Mouse (Mus musculus): ENCODE measurements around the gene Mrap. TPM values are rescaled to one million over a fixed set of nuclear protein-coding genes. Genes with fewer than 3 reads are reported as not detected.

The Mrap gene
- total and polyA plus RNA-seq, 2 experiments from 2014 or later = 49.8 to 57.5 TPM

DNA sequence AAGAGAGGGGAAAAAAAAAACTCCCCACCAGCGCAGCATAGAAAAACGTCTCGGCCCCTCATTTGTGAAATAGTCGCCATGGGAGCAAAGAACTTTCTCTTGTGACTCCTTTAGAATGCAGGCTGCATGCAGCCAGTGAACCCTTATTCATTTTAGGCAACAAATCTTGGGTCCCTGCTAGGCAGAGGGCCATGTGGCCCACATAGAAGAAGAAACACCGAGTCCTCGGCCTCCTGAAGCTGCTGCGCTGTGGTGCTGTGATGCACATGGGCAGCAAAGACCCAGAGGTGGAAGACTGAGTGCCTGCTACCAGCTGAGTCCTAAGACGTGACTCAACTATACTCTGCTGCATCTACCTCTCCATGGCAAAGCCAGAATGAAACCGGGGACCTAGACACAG lies 41.7 kb upstream of the Mrap start:
- no peak overlapping the region for H3K9ac ChIP-seq (replicated peaks; ENCODE audit: low read depth, low read length)
- 83% methylated on average over 9 of the region's 9 CpGs for WGBS
- ATAC-seq (ENCODE audit: insufficient read depth, low read depth) = no peak
- no peak overlapping the region for H3K4me2 ChIP-seq (ENCODE audit: low read depth, low read length)
- no peak for DNase-seq (ENCODE audit: low spot score)
- no peaks in the 10 kb centered on the region for H3K36me3 ChIP-seq (replicated peaks; ENCODE audit: control insufficient read depth, insufficient read depth, low read length)
- H3K9me3 ChIP-seq (replicated peaks; ENCODE audit: control insufficient read depth, low read length) = no peaks in the 10 kb centered on the region
- H3K4me1 ChIP-seq (ENCODE audit: control insufficient read depth, insufficient read depth) = 0 out of 2 replicates have a peak, but pooled peaks cover 3% of the 10 kb centered on the region
- no peak overlapping the region for H3K27ac ChIP-seq (ENCODE audit: low read depth)
- H3K4me3 ChIP-seq (ENCODE audit: low read depth, low read length) = no peak overlapping the region
- no peaks in the 10 kb centered on the region for H3K27me3 ChIP-seq (ENCODE audit: control insufficient read depth, insufficient read depth, low read length)
- TF ChIP-seq CTCF (IDR thresholded peaks at IDR 0.05; ENCODE audit: low read depth) = no peak
- TF ChIP-seq EP300 (IDR thresholded peaks at IDR 0.05; ENCODE audit: low read depth) = no peak

DNA sequence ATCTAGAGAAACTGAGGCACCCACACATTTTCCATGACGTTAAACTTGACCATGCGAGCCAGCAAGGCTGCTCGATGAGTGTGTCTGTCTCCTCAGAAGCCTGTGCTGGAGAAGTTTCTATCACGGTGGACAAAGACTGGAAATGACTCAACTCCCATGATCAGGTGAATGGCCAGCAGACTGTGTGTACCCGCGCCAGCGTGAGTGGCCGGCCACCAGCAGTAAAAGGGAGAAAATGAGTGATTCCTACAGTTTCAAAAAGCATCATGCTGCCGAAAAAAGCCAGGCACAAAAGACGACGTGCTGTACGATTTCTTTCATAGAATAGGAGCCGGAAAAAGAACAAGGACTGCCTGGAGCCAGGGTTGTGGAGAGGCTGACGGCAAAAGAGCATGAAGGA lies 38.6 kb upstream of the Mrap start:
- Histone ChIP-seq H3K4me1 (ENCODE audit: control insufficient read depth, insufficient read depth) (0 out of 2 replicates have a peak, but pooled peaks cover 3% of the 10 kb centered on the region), H3K4me2 (ENCODE audit: low read depth, low read length) (no peak overlapping the region), H3K4me3 (ENCODE audit: low read depth, low read length) (no peak overlapping the region), H3K27ac (ENCODE audit: low read depth) (no peak overlapping the region), H3K27me3 (ENCODE audit: control insufficient read depth, insufficient read depth, low read length) (no peaks in the 10 kb centered on the region), H3K9ac (replicated peaks; ENCODE audit: low read depth, low read length) (no peak overlapping the region), H3K36me3 (replicated peaks; ENCODE audit: control insufficient read depth, insufficient read depth, low read length) (no peaks in the 10 kb centered on the region), H3K9me3 (replicated peaks; ENCODE audit: control insufficient read depth, low read length) (no peaks in the 10 kb centered on the region)
- DNase-seq (ENCODE audit: low spot score) (no peak), ATAC-seq (ENCODE audit: insufficient read depth, low read depth) (no peak)
- WGBS = 71% methylated on average over 14 of the region's 14 CpGs
- TF ChIP-seq CTCF (IDR thresholded peaks at IDR 0.05; ENCODE audit: low read depth) = no peak
- TF ChIP-seq EP300 (IDR thresholded peaks at IDR 0.05; ENCODE audit: low read depth) = no peak

GRCm38 (mm10) chr16:90701541-90701940 lies 36.5 kb upstream of the Mrap start:
- no peak overlapping the region for H3K27ac ChIP-seq (ENCODE audit: low read depth)
- no peak for TF ChIP-seq EP300 (IDR thresholded peaks at IDR 0.05; ENCODE audit: low read depth)
- TF ChIP-seq CTCF (IDR thresholded peaks at IDR 0.05; ENCODE audit: low read depth) = no peak
- no peaks in the 10 kb centered on the region for H3K9me3 ChIP-seq (replicated peaks; ENCODE audit: control insufficient read depth, low read length)
- no peak for DNase-seq (ENCODE audit: low spot score)
- H3K36me3 ChIP-seq (replicated peaks; ENCODE audit: control insufficient read depth, insufficient read depth, low read length) = no peaks in the 10 kb centered on the region
- 90% methylated on average over 2 of the region's 2 CpGs for WGBS
- H3K4me1 ChIP-seq (ENCODE audit: control insufficient read depth, insufficient read depth) = 0 out of 2 replicates have a peak, but pooled peaks cover 13% of the 10 kb centered on the region
- H3K4me3 ChIP-seq (ENCODE audit: low read depth, low read length) = no peak overlapping the region
- no peak overlapping the region for H3K4me2 ChIP-seq (ENCODE audit: low read depth, low read length)
- ATAC-seq (ENCODE audit: insufficient read depth, low read depth) = no peak
- no peaks in the 10 kb centered on the region for H3K27me3 ChIP-seq (ENCODE audit: control insufficient read depth, insufficient read depth, low read length)
- H3K9ac ChIP-seq (replicated peaks; ENCODE audit: low read depth, low read length) = no peak overlapping the region

DNA sequence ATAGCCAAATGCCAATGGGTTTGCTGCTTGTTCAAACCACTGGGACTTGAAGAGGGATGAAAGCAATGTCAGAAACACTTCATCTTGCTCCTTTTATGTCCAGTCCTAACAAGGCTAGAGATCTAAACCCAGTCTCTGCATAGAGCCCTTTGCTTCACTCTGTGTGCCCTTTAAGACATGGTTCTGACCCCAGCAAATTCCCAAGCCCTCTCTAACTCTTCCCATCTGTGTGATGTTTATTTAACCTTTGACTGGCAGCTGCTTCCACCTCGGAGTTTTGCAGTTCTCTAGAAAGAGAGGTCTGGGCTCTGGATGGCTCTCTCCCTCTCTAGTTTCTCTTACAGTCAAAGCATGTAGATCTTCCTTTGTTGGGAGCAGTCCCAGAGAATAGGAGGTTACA lies 34.4 kb upstream of the Mrap start:
- no peak overlapping the region for H3K4me2 ChIP-seq (ENCODE audit: low read depth, low read length)
- 0 out of 2 replicates have a peak, but pooled peaks cover 14% of the 10 kb centered on the region for H3K4me1 ChIP-seq (ENCODE audit: control insufficient read depth, insufficient read depth)
- H3K4me3 ChIP-seq (ENCODE audit: low read depth, low read length) = no peak overlapping the region
- no peak for TF ChIP-seq CTCF (IDR thresholded peaks at IDR 0.05; ENCODE audit: low read depth)
- H3K9ac ChIP-seq (replicated peaks; ENCODE audit: low read depth, low read length) = no peak overlapping the region
- H3K27ac ChIP-seq (ENCODE audit: low read depth) = no peak overlapping the region
- WGBS = 3% methylated on average over 1 of the region's 1 CpGs
- H3K9me3 ChIP-seq (replicated peaks; ENCODE audit: control insufficient read depth, low read length) = no peaks in the 10 kb centered on the region
- ATAC-seq (ENCODE audit: insufficient read depth, low read depth) = no peak
- DNase-seq (ENCODE audit: low spot score) = no peak
- no peaks in the 10 kb centered on the region for H3K27me3 ChIP-seq (ENCODE audit: control insufficient read depth, insufficient read depth, low read length)
- no peaks in the 10 kb centered on the region for H3K36me3 ChIP-seq (replicated peaks; ENCODE audit: control insufficient read depth, insufficient read depth, low read length)

GRCm38 (mm10) chr16:90704161-90704825 lies 33.7 kb upstream of the Mrap start:
- DNase-seq (ENCODE audit: low spot score) = no peak
- Histone ChIP-seq H3K27me3 (ENCODE audit: control insufficient read depth, insufficient read depth, low read length) (no peaks in the 10 kb centered on the region), H3K4me1 (ENCODE audit: control insufficient read depth, insufficient read depth) (0 out of 2 replicates have a peak, but pooled peaks cover 14% of the 10 kb centered on the region), H3K4me3 (ENCODE audit: low read depth, low read length) (no peak overlapping the region), H3K36me3 (replicated peaks; ENCODE audit: control insufficient read depth, insufficient read depth, low read length) (no peaks in the 10 kb centered on the region), H3K27ac (ENCODE audit: low read depth) (no peak overlapping the region), H3K4me2 (ENCODE audit: low read depth, low read length) (no peak overlapping the region), H3K9me3 (replicated peaks; ENCODE audit: control insufficient read depth, low read length) (no peaks in the 10 kb centered on the region), H3K9ac (replicated peaks; ENCODE audit: low read depth, low read length) (no peak overlapping the region)
- WGBS = 69% methylated on average over 13 of the region's 13 CpGs
- ATAC-seq (ENCODE audit: insufficient read depth, low read depth) = no peak
- TF ChIP-seq CTCF (IDR thresholded peaks at IDR 0.05; ENCODE audit: low read depth) (no peak), EP300 (IDR thresholded peaks at IDR 0.05; ENCODE audit: low read depth) (no peak)

DNA sequence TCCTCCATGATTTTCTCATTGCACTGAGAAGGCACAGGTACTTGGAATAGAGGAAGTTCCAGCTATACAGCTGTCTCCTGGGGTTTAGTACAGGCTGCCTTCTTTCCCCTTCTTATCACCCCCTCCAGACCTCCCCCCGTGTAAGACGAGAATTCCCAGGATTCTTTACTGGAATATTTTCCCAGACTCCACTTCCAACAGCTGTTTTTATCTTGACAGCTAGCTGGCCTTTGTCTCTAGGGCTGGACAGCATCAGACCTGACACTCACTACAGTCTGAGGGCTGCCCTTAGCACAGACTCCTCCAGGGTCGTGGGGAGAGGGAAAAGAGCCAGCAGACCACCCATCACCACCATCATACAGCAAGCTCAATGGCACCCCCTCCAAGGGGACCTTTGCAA lies 31.7 kb upstream of the Mrap start:
- Histone ChIP-seq H3K4me2 (ENCODE audit: low read depth, low read length) (no peak overlapping the region), H3K36me3 (replicated peaks; ENCODE audit: control insufficient read depth, insufficient read depth, low read length) (no peaks in the 10 kb centered on the region), H3K9ac (replicated peaks; ENCODE audit: low read depth, low read length) (no peak overlapping the region), H3K27me3 (ENCODE audit: control insufficient read depth, insufficient read depth, low read length) (no peaks in the 10 kb centered on the region), H3K4me3 (ENCODE audit: low read depth, low read length) (no peak overlapping the region), H3K9me3 (replicated peaks; ENCODE audit: control insufficient read depth, low read length) (no peaks in the 10 kb centered on the region), H3K27ac (ENCODE audit: low read depth) (peak overlapping the region; percentile 50), H3K4me1 (ENCODE audit: control insufficient read depth, insufficient read depth) (0 out of 2 replicates have a peak, but pooled peaks cover 18% of the 10 kb centered on the region)
- peak; percentile 80 for ATAC-seq (ENCODE audit: insufficient read depth, low read depth)
- TF ChIP-seq EP300 (IDR thresholded peaks at IDR 0.05; ENCODE audit: low read depth) = peak; percentile 92
- no peak for TF ChIP-seq CTCF (IDR thresholded peaks at IDR 0.05; ENCODE audit: low read depth)
- peak; percentile 85 for DNase-seq (ENCODE audit: low spot score)
- WGBS = 0% methylated on average over 3 of the region's 3 CpGs

All from heart, postnatal 0 days (tissue).